8 mouse cellular contexts compared by ENCODE assay signal in genomic region chr8:110921492-110922230, GRCm38 (mm10). TPM values are rescaled to one million over a fixed set of nuclear protein-coding genes. Genes with fewer than 3 reads are reported as not detected.
DNase-seq lines count a peak whose midpoint lies in the region; ATAC-seq and TF ChIP-seq lines count a peak whose summit lies in the region.

No protein-coding gene starts in this region.

- no peak for TF ChIP-seq EP300 in heart, postnatal 0 days (IDR thresholded peaks at IDR 0.05; ENCODE audit: low read depth)

- H3K27me3 ChIP-seq in embryonic facial prominence, embryonic 15.5 days: no peaks in the 10 kb centered on the region
- H3K27me3 ChIP-seq in heart, postnatal 0 days (ENCODE audit: control insufficient read depth, insufficient read depth, low read length): no peaks in the 10 kb centered on the region
- no peaks in the 10 kb centered on the region for H3K27me3 ChIP-seq in midbrain, embryonic 13.5 days

- peak overlapping the region; percentile 86 for H3K4me3 ChIP-seq in embryonic facial prominence, embryonic 15.5 days (replicated peaks)
- 0 out of 2 replicates have a peak overlapping the region, but pooled peaks have one; percentile 91 for H3K4me3 ChIP-seq in heart, postnatal 0 days (ENCODE audit: low read depth, low read length)
- peak overlapping the region; percentile 84 for H3K4me3 ChIP-seq in midbrain, embryonic 13.5 days (replicated peaks)

- no peak overlapping the region for H3K9ac ChIP-seq in embryonic facial prominence, embryonic 15.5 days
- no peak overlapping the region for H3K9ac ChIP-seq in heart, postnatal 0 days (replicated peaks; ENCODE audit: low read depth, low read length)
- H3K9ac ChIP-seq in midbrain, embryonic 13.5 days (replicated peaks): 0 out of 2 replicates have a peak overlapping the region, but pooled peaks have one; percentile 24

- no peak for TF ChIP-seq CTCF in heart, postnatal 0 days (IDR thresholded peaks at IDR 0.05; ENCODE audit: low read depth)

- peak overlapping the region; percentile 84 for H3K27ac ChIP-seq in embryonic facial prominence, embryonic 15.5 days (replicated peaks)
- no peak overlapping the region for H3K27ac ChIP-seq in heart, postnatal 0 days (ENCODE audit: low read depth)
- no peak overlapping the region for H3K27ac ChIP-seq in midbrain, embryonic 13.5 days

- H3K36me3 ChIP-seq in embryonic facial prominence, embryonic 15.5 days: 0 out of 2 replicates have a peak, but pooled peaks cover 4% of the 10 kb centered on the region
- no peaks in the 10 kb centered on the region for H3K36me3 ChIP-seq in heart, postnatal 0 days (replicated peaks; ENCODE audit: control insufficient read depth, insufficient read depth, low read length)
- H3K36me3 ChIP-seq in midbrain, embryonic 13.5 days: no peaks in the 10 kb centered on the region

- WGBS in embryonic facial prominence, embryonic 15.5 days: 12% methylated on average over 7 of the region's 7 CpGs
- WGBS in heart, postnatal 0 days: 37% methylated on average over 7 of the region's 7 CpGs
- 45% methylated on average over 7 of the region's 7 CpGs for WGBS in midbrain, embryonic 13.5 days

- H3K4me2 ChIP-seq in embryonic facial prominence, embryonic 15.5 days (replicated peaks): peak overlapping the region; percentile 76
- peak overlapping the region; percentile 81 for H3K4me2 ChIP-seq in heart, postnatal 0 days (ENCODE audit: low read depth, low read length)
- peak overlapping the region; percentile 95 for H3K4me2 ChIP-seq in midbrain, embryonic 13.5 days (replicated peaks)

- peaks cover 30% of the 10 kb centered on the region for H3K4me1 ChIP-seq in embryonic facial prominence, embryonic 15.5 days
- peaks cover 22% of the 10 kb centered on the region for H3K4me1 ChIP-seq in heart, postnatal 0 days (ENCODE audit: control insufficient read depth, insufficient read depth)
- H3K4me1 ChIP-seq in midbrain, embryonic 13.5 days (replicated peaks): peaks cover 26% of the 10 kb centered on the region

- no peak for ATAC-seq in embryonic facial prominence, embryonic 15.5 days (ENCODE audit: insufficient number of reproducible peaks, low FRiP score, low TSS enrichment, low read depth)
- ATAC-seq in heart, postnatal 0 days (ENCODE audit: insufficient read depth, low read depth): no peak
- no peak for ATAC-seq in midbrain, embryonic 13.5 days

- peak; percentile 51 for DNase-seq in urinary bladder, postnatal 14 days (ENCODE audit: low spot score)
- DNase-seq in urinary bladder, postnatal 25 days (ENCODE audit: low spot score): no peak
- no peak for DNase-seq in heart, postnatal 0 days (ENCODE audit: low spot score)
- DNase-seq in kidney, postnatal 4 days: peak; percentile 73 to 81
- no peak for DNase-seq in layer of hippocampus, postnatal 14 days (ENCODE audit: low spot score in 2 of 2)
- no peak for DNase-seq in right cerebral cortex, postnatal 10 days (ENCODE audit: low spot score in 2 of 2)

- H3K9me3 ChIP-seq in embryonic facial prominence, embryonic 15.5 days (replicated peaks): no peaks in the 10 kb centered on the region
- H3K9me3 ChIP-seq in heart, postnatal 0 days (replicated peaks; ENCODE audit: control insufficient read depth, low read length): no peaks in the 10 kb centered on the region
- H3K9me3 ChIP-seq in midbrain, embryonic 13.5 days: no peaks in the 10 kb centered on the region

RNA-seq across cellular contexts. Expression of gene St3gal2, which starts 1.9 kb away (rescaled TPM):
- 32.6 and 34.8 TPM in 2 replicates for polyA plus RNA-seq in embryonic facial prominence, embryonic 15.5 days (2015; fragmentation: Nextera tagmentation; extraction: Ambion mirVana)
- 9.9 and 15.8 TPM in 2 replicates for total RNA-seq in heart, postnatal 0 days (2014; rRNA removed; ENCODE audit: low replicate concordance)
- 11.3 and 12.6 TPM in 2 replicates for polyA plus RNA-seq in heart, postnatal 0 days (2015; fragmentation: Nextera tagmentation; extraction: Ambion mirVana)
- 20.8 and 22.9 TPM in 2 replicates for polyA plus RNA-seq in midbrain, embryonic 13.5 days (2015; fragmentation: Nextera tagmentation; extraction: Ambion mirVana)
- 10 to 100 TPM; 92.7 to 95.8 TPM for total RNA-seq in layer of hippocampus, postnatal 14 days (2021)

RNA-seq across cellular contexts. Expression of gene Fuk, which starts 19.4 kb away (rescaled TPM):
- 11.2 and 11.7 TPM in 2 replicates for polyA plus RNA-seq in embryonic facial prominence, embryonic 15.5 days (2015; fragmentation: Nextera tagmentation; extraction: Ambion mirVana)
- total RNA-seq in heart, postnatal 0 days (2014; rRNA removed; ENCODE audit: low replicate concordance): 10.8 and 14.8 TPM in 2 replicates
- polyA plus RNA-seq in heart, postnatal 0 days (2015; fragmentation: Nextera tagmentation; extraction: Ambion mirVana): 3.6 and 3.7 TPM in 2 replicates
- 8.2 and 9.6 TPM in 2 replicates for polyA plus RNA-seq in midbrain, embryonic 13.5 days (2015; fragmentation: Nextera tagmentation; extraction: Ambion mirVana)
- 10 to 100 TPM; 16.9 to 18.1 TPM for total RNA-seq in layer of hippocampus, postnatal 14 days (2021)

Comparison
In these comparisons a context has a peak if more than half of its experiments do, and no peak if none do; other contexts are left out.
1. DNase-seq: peak in urinary bladder, postnatal 14 days (single experiment) and kidney, postnatal 4 days (2 of 2); none in urinary bladder, postnatal 25 days (single experiment), heart, postnatal 0 days (single experiment), layer of hippocampus, postnatal 14 days (0 of 2) and right cerebral cortex, postnatal 10 days (0 of 2).
2. Peak in every context shown above with its lines, with median percentiles within 50 percentile points of each other: H3K4me2 ChIP-seq and H3K4me3 ChIP-seq.